Mouse (Mus musculus): ENCODE data around the gene Adnp. TPM values are rescaled to one million over a fixed set of nuclear protein-coding genes. Genes with fewer than 3 reads are reported as not detected.

The Adnp gene
- polyA plus RNA-seq, 1 experiment from 2014 or later, result 26.0 TPM

DNA sequence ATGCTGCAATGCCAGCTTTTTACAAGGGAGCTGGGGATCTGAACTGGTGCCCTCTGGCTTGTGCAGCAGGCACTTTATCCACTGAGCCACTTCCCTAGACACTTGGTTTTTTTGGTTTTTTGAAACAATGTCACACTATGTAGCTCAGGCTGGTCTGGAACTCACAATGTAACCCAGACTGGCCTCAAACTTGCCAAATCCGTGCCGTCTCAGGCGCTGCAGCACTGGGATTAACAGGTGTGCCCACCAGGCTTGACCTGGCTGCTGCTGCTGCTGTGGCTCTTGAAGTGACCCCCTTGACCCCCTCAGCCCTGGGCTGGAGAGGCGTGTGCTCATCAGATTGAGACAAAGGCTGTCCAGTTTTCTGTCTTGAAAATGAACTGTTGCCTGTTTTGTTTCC is 31.4 kb upstream of the Adnp start:
- Histone ChIP-seq H3K36me3 (peaks cover 13% of the 10 kb centered on the region), H3K4me1 (replicated peaks) (no peaks in the 10 kb centered on the region), H3K4me3 (replicated peaks) (no peak overlapping the region), H3K9ac (replicated peaks) (no peak overlapping the region), H3K27me3 (0 out of 2 replicates have a peak, but pooled peaks cover 3% of the 10 kb centered on the region), H3K27ac (no peak overlapping the region), H3K4me2 (no peak overlapping the region), H3K9me3 (peaks cover 7% of the 10 kb centered on the region)
- ATAC-seq (ENCODE audit: insufficient number of reproducible peaks, insufficient read depth, low FRiP score, low TSS enrichment, low read depth), result no peak
- WGBS, result 84% methylated on average over 4 of the region's 4 CpGs

DNA sequence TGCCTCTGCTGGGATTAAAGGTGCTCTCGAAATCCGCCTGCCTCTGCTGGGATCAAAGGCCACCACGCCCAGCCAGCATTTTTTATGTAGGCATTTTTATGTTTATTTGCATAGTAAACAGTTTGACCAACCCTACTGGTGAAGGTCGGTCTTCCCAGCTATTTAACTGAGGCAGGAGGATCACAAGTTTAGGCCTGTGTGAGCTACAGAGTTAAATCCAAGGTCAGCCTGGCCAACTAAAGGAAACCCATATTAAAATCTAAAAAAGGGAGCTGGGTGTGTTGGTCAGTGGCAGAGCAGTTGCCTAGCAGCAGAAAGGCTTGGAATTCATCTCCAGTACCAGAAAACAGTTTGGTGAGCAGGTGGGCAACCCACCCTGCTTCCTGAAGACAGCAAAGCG is 26.4 kb upstream of the Adnp start:
- no peak overlapping the region for H3K4me2 ChIP-seq
- ATAC-seq (ENCODE audit: insufficient number of reproducible peaks, insufficient read depth, low FRiP score, low TSS enrichment, low read depth), result no peak
- WGBS, result 88% methylated on average over 5 of the region's 5 CpGs

DNA sequence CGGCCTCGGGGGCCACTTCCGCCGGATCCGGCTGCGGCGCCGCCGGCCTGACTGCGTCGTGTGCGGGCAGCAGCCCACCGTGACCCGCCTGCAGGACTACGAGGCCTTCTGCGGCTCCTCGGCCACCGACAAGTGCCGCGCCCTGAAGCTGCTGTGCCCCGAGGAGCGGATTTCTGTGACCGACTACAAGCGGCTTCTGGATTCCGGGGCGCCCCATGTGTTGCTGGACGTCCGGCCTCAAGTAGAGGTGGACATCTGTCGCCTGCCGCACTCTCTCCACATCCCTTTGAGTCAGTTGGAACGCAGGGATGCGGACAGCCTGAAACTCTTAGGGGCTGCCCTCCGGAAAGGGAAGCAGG is 24.5 kb upstream of the Adnp start:
- Histone ChIP-seq H3K4me1 (replicated peaks) (peaks cover 26% of the 10 kb centered on the region), H3K4me3 (replicated peaks) (peak overlapping the region; percentile 100), H3K27me3 (no peaks in the 10 kb centered on the region), H3K9me3 (no peaks in the 10 kb centered on the region), H3K27ac (no peak overlapping the region), H3K4me2 (peak overlapping the region; percentile 100), H3K36me3 (peaks cover 27% of the 10 kb centered on the region), H3K9ac (replicated peaks) (peak overlapping the region; percentile 90)
- WGBS, result 61% methylated on average over 33 of the region's 33 CpGs
- ATAC-seq (ENCODE audit: insufficient number of reproducible peaks, insufficient read depth, low FRiP score, low TSS enrichment, low read depth), result no peak

More for the DNA sequence above, 26.4 kb upstream of the Adnp start:
- H3K27me3 ChIP-seq, result no peaks in the 10 kb centered on the region
- peaks cover 23% of the 10 kb centered on the region for H3K36me3 ChIP-seq
- peaks cover 22% of the 10 kb centered on the region for H3K4me1 ChIP-seq (replicated peaks)
- H3K9ac ChIP-seq (replicated peaks), result no peak overlapping the region
- no peaks in the 10 kb centered on the region for H3K9me3 ChIP-seq
- H3K27ac ChIP-seq, result no peak overlapping the region
- no peak overlapping the region for H3K4me3 ChIP-seq (replicated peaks)

DNA sequence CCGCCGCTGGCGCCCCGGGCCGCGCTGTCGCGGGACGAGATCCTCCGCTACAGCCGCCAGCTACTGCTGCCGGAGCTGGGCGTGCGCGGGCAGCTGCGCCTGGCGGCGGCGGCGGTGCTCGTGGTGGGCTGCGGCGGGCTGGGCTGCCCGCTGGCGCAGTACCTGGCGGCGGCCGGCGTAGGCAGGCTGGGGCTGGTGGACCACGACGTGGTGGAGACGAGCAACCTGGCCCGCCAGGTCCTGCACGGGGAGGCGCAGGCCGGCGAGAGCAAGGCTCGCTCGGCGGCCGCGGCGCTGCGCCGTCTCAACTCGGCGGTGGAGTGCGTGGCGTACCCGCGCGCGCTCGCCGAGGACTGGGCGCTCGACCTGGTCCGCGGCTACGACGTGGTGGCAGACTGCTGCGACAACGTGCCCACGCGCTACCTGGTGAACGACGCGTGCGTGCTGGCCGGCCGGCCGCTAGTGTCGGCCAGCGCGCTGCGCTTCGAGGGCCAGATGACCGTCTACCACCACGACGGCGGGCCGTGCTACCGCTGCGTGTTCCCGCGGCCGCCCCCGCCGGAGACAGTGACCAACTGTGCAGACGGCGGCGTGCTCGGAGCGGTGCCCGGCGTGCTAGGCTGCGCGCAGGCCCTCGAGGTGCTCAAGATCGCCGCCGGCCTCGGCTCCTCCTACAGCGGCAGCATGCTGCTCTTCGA is 24.0 kb upstream of the Adnp start:
- peak overlapping the region; percentile 100 for H3K4me3 ChIP-seq (replicated peaks)
- no peaks in the 10 kb centered on the region for H3K9me3 ChIP-seq
- H3K27me3 ChIP-seq, result no peaks in the 10 kb centered on the region
- WGBS, result 3% methylated on average over 97 of the region's 105 CpGs
- ATAC-seq (ENCODE audit: insufficient number of reproducible peaks, insufficient read depth, low FRiP score, low TSS enrichment, low read depth), result peak; percentile 22; the same call in 1 of the 2 replicates
- H3K27ac ChIP-seq, result peak overlapping the region; percentile 87; the same call in 1 of the 2 replicates
- H3K36me3 ChIP-seq, result peaks cover 33% of the 10 kb centered on the region
- H3K9ac ChIP-seq (replicated peaks), result peak overlapping the region; percentile 90
- H3K4me2 ChIP-seq, result peak overlapping the region; percentile 100
- H3K4me1 ChIP-seq (replicated peaks), result peaks cover 26% of the 10 kb centered on the region

DNA sequence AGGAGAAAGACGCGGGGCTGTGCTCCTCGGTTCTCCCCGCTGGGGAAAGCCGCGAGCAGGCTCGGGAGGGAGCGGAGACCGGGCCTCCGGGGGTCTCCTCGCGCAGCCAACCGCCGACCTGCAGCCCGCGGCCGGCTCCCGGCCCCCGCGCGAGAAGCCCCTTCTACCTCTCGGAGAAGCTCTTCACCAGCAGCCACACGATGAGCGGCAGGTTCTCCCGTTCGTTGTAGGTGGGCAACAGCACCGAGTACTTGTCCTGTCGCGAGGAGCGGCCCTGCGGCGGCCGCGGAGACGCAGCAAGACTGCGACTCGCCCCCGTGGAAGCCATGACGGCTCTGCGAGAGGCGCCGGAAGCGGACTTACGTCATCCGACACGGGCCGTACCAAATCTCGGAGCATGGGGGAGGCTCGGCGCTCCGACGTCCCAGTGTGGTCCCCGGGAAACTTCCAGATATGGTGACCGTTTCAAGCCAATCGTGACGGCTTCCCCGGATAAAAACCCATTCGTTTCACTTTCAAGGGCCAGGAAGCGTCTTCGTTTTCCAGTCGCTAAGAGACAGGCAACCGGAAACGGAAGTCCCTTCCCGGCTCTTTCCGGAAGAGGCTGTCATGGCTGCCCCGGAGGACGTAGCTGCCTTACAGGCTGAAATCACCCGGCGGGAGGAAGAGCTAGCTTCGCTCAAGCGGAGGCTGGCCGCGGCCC is 23.3 kb upstream of the Adnp start, which contains the start of the genes Gm20716, Dpm1 and Mocs3:
Gene Gm20716, minus strand, starts transcription at position 339 of the 703 bp plus-strand sequence.
Gene Dpm1, minus strand, starts transcription at position 566 of the 703 bp plus-strand sequence.
Gene Mocs3, plus strand, starts transcription at position 597 of the 703 bp plus-strand sequence.
- H3K4me2 ChIP-seq, result peak within 1 kb of the TSS; percentile 100
- WGBS, result under 1% methylated on average over 71 of the region's 73 CpGs
- H3K27ac ChIP-seq, result peak within 1 kb of the TSS; percentile 87
- H3K27me3 ChIP-seq, result no peaks in the 10 kb centered on the region
- H3K36me3 ChIP-seq, result peaks cover 40% of the 10 kb centered on the region
- no peaks in the 10 kb centered on the region for H3K9me3 ChIP-seq
- H3K4me1 ChIP-seq (replicated peaks), result peaks cover 26% of the 10 kb centered on the region
- H3K9ac ChIP-seq (replicated peaks), result peak within 1 kb of the TSS; percentile 90
- H3K4me3 ChIP-seq (replicated peaks), result peak within 1 kb of the TSS; percentile 100
- peak; percentile 75; the same call in 1 of the 2 replicates for ATAC-seq (ENCODE audit: insufficient number of reproducible peaks, insufficient read depth, low FRiP score, low TSS enrichment, low read depth)

DNA sequence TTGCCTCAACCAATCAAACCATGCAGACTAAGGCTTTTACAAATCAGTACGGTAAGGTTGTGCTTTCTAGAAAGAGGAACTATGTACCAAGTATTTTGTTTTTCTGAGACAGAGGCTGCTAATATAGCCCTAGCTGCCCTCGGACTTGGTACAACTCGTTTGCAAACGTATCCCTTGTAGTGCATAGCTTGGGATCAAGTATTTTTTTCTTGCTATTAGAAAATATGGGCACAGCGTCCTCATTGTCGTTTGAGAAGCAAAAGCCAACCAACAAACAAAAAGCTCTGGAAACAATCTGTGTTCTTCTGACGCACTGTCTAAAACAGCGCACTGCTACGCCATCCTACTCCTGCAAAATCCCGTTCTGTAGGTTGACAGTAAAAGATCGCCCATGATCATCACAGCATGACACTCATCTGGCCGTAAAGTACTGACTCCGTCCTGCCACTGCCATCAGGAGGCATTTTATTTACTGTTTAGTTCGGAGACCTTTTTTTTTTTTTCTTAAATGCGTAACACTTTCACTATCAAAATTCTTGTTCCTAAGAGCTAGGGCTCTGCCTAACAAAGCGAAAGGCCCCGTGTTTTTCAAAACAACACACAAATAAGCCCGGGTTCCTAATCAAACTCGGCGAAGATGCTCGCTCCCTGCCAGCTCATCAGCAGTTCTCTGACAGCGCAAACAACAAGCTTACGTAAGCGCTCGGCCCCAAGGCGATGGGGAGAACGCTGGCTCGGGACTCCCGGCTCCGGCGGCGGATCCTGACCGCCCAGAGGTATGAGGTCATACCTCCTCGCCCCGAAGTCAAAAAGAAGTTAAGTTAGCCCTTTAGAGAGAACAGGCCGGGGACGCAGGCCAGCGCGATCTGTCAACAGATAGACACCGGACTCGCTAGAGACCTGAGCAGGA is 22.5 kb upstream of the Adnp start:
- Histone ChIP-seq H3K9me3 (no peaks in the 10 kb centered on the region), H3K27me3 (no peaks in the 10 kb centered on the region), H3K4me1 (replicated peaks) (peaks cover 26% of the 10 kb centered on the region), H3K4me3 (replicated peaks) (peak overlapping the region; percentile 100), H3K27ac (peak overlapping the region; percentile 87), H3K4me2 (peak overlapping the region; percentile 100), H3K36me3 (peaks cover 46% of the 10 kb centered on the region), H3K9ac (replicated peaks) (peak overlapping the region; percentile 90)
- ATAC-seq (ENCODE audit: insufficient number of reproducible peaks, insufficient read depth, low FRiP score, low TSS enrichment, low read depth), result no peak
- WGBS, result 18% methylated on average over 41 of the region's 41 CpGs

DNA sequence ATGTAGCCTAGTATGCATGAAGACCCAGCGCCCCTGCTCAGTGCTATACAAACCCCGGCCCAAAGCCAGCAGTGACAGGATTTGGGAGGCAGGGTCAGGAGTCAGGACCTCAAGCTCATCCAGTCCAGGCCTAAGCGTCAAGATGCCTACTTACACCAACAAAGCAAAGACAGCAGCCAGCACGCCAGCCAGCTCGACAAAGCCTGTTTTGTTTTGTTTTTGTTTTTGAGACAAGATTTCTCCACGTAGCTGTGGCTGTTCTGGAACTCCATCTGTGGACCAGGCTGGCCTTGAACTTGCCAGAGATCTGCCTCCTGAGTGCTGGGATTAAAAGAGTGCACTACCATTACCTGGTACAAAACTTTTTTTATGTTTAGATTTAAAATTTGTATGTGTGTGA is 16.4 kb upstream of the Adnp start:
- Histone ChIP-seq H3K27ac (no peak overlapping the region), H3K9me3 (no peaks in the 10 kb centered on the region), H3K27me3 (no peaks in the 10 kb centered on the region), H3K9ac (replicated peaks) (no peak overlapping the region), H3K4me3 (replicated peaks) (no peak overlapping the region), H3K4me1 (replicated peaks) (peaks cover 4% of the 10 kb centered on the region; the same call in 1 of the 2 replicates), H3K4me2 (no peak overlapping the region), H3K36me3 (peaks cover 76% of the 10 kb centered on the region)
- no peak for ATAC-seq (ENCODE audit: insufficient number of reproducible peaks, insufficient read depth, low FRiP score, low TSS enrichment, low read depth)
- 92% methylated on average over 6 of the region's 6 CpGs for WGBS

DNA sequence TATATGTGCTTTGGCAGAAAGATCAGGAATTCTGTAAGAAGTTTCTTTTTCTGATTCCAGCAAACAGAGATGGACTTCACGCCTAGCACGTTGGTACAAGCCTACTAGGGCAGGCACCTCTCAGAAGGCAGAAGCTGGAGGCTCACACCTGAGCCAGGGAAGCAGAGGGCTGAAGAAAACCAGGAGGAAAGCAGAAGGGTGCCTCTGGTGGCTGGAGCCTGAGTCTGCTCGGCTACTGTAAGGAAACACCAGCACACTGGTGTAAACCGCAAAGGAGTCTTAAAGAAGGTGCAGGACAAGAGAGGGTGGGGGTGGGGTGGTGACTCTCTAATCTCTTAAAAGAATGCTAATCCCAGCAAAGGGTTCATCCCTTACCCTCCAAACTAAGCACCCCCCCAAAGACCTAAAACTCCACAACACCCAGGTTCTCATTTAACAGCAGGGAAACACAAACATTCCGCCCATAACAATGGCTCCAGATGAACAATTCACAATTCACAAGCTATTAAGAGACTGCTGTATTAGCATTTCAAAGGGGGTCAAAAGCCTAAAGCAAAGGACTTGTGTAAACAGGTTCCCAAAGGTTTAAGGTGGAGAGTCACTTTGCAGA is 7.0 kb upstream of the Adnp start:
- Histone ChIP-seq H3K36me3 (peaks cover 93% of the 10 kb centered on the region), H3K4me2 (no peak overlapping the region), H3K4me3 (replicated peaks) (no peak overlapping the region), H3K27ac (no peak overlapping the region), H3K9ac (replicated peaks) (no peak overlapping the region), H3K27me3 (no peaks in the 10 kb centered on the region), H3K4me1 (replicated peaks) (no peaks in the 10 kb centered on the region), H3K9me3 (no peaks in the 10 kb centered on the region)
- 42% methylated on average over 5 of the region's 5 CpGs for WGBS
- no peak for ATAC-seq (ENCODE audit: insufficient number of reproducible peaks, insufficient read depth, low FRiP score, low TSS enrichment, low read depth)

DNA sequence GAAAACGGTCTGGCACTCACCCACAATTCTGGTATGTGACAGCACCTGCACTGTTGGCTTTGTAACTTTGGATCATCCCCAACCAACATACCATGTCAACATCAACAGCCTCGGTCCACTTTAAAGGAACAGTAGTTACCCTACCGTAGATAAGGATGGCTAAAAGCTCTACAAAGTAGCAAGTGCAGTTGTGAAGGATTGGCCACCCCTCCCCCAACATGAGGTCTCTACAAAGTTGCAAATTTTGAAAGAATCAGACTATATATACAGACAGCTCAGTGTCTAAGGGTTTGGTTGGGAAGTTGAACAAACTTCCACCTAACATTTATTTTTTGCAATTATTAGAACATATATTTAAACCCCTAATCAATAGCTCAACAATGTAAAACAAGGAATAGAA is 971 bp upstream of the Adnp start:
- Histone ChIP-seq H3K36me3 (peaks cover 66% of the 10 kb centered on the region), H3K27ac (peak overlapping the region; percentile 99), H3K4me1 (replicated peaks) (peaks cover 11% of the 10 kb centered on the region), H3K9me3 (0 out of 2 replicates have a peak, but pooled peaks cover 4% of the 10 kb centered on the region), H3K4me3 (replicated peaks) (no peak overlapping the region), H3K4me2 (peak overlapping the region; percentile 52; the same call in 1 of the 2 replicates), H3K9ac (replicated peaks) (no peak overlapping the region), H3K27me3 (no peaks in the 10 kb centered on the region)
- 89% methylated on average over 3 of the region's 3 CpGs for WGBS
- ATAC-seq (ENCODE audit: insufficient number of reproducible peaks, insufficient read depth, low FRiP score, low TSS enrichment, low read depth), result no peak

Data from limb, embryonic 12.5 days (tissue).